Mouse (Mus musculus): ENCODE measurements around the gene Rhox3c. TPM values are rescaled to one million over a fixed set of nuclear protein-coding genes. Genes with fewer than 3 reads are reported as not detected.
"Not testable (repeated sequence)": the region's sequence is repeated elsewhere in the genome, so short reads cannot be mapped to it uniquely, and the experiment has no call there.

Rhox3c gene
- polyA plus RNA-seq (2015; fragmentation: Nextera tagmentation; extraction: Ambion mirVana): not detected in 2 replicates

DNA sequence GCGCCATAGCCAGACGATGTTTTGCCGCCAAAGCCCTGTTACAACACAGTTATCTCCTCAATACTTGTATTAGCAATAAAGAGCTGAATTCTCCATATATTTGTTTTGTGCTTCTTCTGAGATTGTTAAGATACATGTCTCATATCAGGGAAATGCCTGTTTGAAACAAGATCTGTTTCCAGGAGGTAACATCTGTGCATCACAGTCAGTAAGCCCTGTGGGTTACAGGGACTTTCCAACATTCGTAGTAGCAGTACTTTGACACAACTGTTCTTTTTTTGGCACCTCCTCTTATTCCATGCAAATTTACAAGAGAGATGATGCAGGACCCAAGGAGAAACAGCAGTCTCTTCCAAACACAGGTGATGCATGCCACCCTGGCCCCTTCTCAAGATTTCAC, at the start of gene Rhox3c:
Rhox3c (plus strand) TSS at position 301 of the 400 bp plus-strand sequence.
- not testable (repeated sequence) for H3K27ac ChIP-seq; H3K9ac ChIP-seq; H3K9me3 ChIP-seq (replicated peaks); H3K36me3 ChIP-seq; H3K4me3 ChIP-seq; H3K4me1 ChIP-seq (replicated peaks); H3K27me3 ChIP-seq; ATAC-seq (replicated peaks; ENCODE audit: insufficient number of reproducible peaks, insufficient read depth, low FRiP score, low read depth); H3K4me2 ChIP-seq
- 82% methylated on average over 3 of the region's 4 CpGs for WGBS

DNA sequence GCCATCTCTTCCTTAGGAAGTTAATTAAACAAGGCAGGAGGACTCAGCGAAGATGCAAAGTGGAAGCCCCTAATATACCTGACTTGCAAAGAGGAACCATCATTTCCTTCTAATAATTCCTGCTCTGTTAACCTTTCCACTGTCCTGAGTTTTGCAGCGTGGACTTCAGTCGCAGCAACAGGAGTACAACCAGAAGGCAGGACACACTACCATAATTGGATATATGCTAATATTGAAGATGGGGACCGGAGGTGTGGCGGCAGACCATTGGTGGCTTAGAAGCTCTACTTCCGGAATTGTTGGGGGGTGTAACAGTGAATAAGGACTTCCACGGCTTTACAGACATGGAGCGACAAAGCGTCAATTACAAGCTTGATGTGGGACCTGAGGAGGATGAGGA, 46.6 kb upstream of the Rhox3c start, which contains the start of gene Rhox2b:
Rhox2b (plus strand) TSS at position 301 of the 400 bp plus-strand sequence.
- not testable (repeated sequence) for H3K36me3 ChIP-seq; H3K9ac ChIP-seq; H3K27me3 ChIP-seq; H3K4me1 ChIP-seq (replicated peaks); H3K27ac ChIP-seq; H3K4me3 ChIP-seq; H3K9me3 ChIP-seq (replicated peaks); ATAC-seq (replicated peaks; ENCODE audit: insufficient number of reproducible peaks, insufficient read depth, low FRiP score, low read depth); H3K4me2 ChIP-seq
- WGBS: no CpG with 5 or more reads among the region's 9 CpGs

DNA sequence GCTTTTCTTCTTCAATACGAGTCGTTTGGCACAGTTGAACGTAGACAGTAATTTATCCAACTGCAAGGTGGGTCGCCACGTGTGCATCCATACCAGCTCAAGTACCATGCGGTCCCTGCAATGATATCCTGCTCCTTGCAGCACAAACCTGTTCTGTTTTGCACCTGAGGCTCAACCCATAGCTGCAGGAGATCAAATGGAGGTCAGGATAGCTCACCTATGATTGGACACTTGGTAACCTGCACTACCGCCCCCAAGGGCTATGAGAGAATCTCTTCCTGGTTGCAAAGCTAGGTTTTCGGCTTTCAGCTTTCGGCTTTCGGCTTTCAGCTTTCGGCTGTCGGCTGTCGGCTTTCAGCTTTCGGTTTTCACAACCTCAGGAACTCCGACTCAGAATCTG, 26.2 kb upstream of the Rhox3c start, which contains the start of gene Rhox4b:
Rhox4b (plus strand) TSS at position 301 of the 400 bp plus-strand sequence.
- H3K4me3 ChIP-seq; H3K27ac ChIP-seq; ATAC-seq (replicated peaks; ENCODE audit: insufficient number of reproducible peaks, insufficient read depth, low FRiP score, low read depth); H3K4me2 ChIP-seq; H3K9ac ChIP-seq; H3K36me3 ChIP-seq; H3K4me1 ChIP-seq (replicated peaks); H3K27me3 ChIP-seq; H3K9me3 ChIP-seq (replicated peaks): not testable (repeated sequence)
- 82% methylated on average over 14 of the region's 15 CpGs for WGBS

DNA sequence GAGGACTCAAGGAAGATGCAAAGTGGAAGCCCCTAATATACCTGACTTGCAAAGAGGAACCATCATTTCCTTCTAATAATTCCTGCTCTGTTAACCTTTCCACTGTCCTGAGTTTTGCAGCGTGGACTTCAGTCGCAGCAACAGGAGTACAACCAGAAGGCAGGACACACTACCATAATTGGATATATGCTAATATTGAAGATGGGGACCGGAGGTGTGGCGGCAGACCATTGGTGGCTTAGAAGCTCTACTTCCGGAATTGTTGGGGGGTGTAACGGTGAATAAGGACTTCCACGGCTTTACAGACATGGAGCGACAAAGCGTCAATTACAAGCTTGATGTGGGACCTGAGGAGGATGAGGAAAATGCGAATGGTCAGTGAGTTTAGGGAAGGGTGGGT, 5.0 kb upstream of the Rhox3c start, which contains the start of gene Rhox2c:
Rhox2c (plus strand) TSS at position 301 of the 400 bp plus-strand sequence.
- H3K36me3 ChIP-seq; ATAC-seq (replicated peaks; ENCODE audit: insufficient number of reproducible peaks, insufficient read depth, low FRiP score, low read depth); H3K4me1 ChIP-seq (replicated peaks); H3K9me3 ChIP-seq (replicated peaks); H3K27ac ChIP-seq; H3K27me3 ChIP-seq; H3K4me2 ChIP-seq; H3K9ac ChIP-seq; H3K4me3 ChIP-seq: not testable (repeated sequence)
- WGBS: 95% methylated on average over 8 of the region's 10 CpGs

DNA sequence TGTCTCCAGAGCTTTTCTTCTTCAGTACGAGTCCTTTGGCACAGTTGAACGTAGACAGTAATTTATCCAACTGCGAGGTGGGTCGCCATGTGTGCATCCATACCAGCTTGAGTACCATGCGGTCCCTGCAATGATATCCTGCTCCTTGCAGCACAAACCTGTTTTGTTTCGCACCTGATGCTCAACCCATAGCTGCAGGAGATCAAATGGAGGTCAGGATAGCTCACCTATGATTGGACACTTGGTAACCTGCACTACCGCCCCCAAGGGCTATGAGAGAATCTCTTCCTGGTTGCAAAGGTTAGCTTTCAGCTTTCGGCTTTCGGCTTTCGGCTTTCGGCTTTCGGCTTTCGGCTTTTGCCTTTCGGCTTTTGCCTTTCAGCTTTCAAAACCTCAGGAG, 21.7 kb downstream of the Rhox3c start, which contains the start of gene Rhox4c:
Rhox4c (plus strand) TSS at position 301 of the 400 bp plus-strand sequence.
- not testable (repeated sequence) for H3K4me2 ChIP-seq; H3K27ac ChIP-seq; H3K9me3 ChIP-seq (replicated peaks); ATAC-seq (replicated peaks; ENCODE audit: insufficient number of reproducible peaks, insufficient read depth, low FRiP score, low read depth); H3K9ac ChIP-seq; H3K4me1 ChIP-seq (replicated peaks); H3K36me3 ChIP-seq; H3K4me3 ChIP-seq; H3K27me3 ChIP-seq
- 89% methylated on average over 14 of the region's 14 CpGs for WGBS

DNA sequence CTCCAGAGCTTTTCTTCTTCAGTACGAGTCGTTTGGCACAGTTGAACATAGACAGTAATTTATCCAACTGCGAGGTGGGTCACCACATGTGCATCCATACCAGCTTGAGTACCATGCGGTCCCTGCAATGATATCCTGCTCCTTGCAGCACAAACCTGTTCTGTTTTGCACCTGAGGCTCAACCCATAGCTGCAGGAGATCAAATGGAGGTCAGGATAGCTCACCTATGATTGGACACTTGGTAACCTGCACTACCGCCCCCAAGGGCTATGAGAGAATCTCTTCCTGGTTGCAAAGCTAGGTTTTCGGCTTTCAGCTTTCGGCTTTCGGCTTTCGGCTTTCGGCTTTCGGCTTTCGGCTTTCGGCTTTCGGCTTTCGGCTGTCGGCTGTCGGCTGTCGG, 55.7 kb downstream of the Rhox3c start, which contains the start of gene Rhox4d:
Rhox4d (plus strand) TSS at position 301 of the 400 bp plus-strand sequence.
- not testable (repeated sequence) for H3K9ac ChIP-seq; H3K9me3 ChIP-seq (replicated peaks); H3K27me3 ChIP-seq; H3K27ac ChIP-seq; H3K36me3 ChIP-seq; H3K4me1 ChIP-seq (replicated peaks); ATAC-seq (replicated peaks; ENCODE audit: insufficient number of reproducible peaks, insufficient read depth, low FRiP score, low read depth); H3K4me2 ChIP-seq; H3K4me3 ChIP-seq
- WGBS: 89% methylated on average over 16 of the region's 18 CpGs

Other genes with a start within 250 kb of the Rhox3c start
- not detected in 2 replicates for gene Gm9, start 247.5 kb upstream of the Rhox3c start, polyA plus RNA-seq (2015; fragmentation: Nextera tagmentation; extraction: Ambion mirVana)
- gene Rhox1, start 236.3 kb upstream of the Rhox3c start, polyA plus RNA-seq (2015; fragmentation: Nextera tagmentation; extraction: Ambion mirVana): not detected in 2 replicates
- gene Rhox2a, start 213.6 kb upstream of the Rhox3c start, polyA plus RNA-seq (2015; fragmentation: Nextera tagmentation; extraction: Ambion mirVana): not detected in 2 replicates
- not detected in 2 replicates for gene Rhox3a, start 208.7 kb upstream of the Rhox3c start, polyA plus RNA-seq (2015; fragmentation: Nextera tagmentation; extraction: Ambion mirVana)
- gene Rhox4a, start 193.2 kb upstream of the Rhox3c start, polyA plus RNA-seq (2015; fragmentation: Nextera tagmentation; extraction: Ambion mirVana): not detected in 2 replicates
- not detected in 2 replicates for gene Rhox3a2, start 78.6 kb upstream of the Rhox3c start, polyA plus RNA-seq (2015; fragmentation: Nextera tagmentation; extraction: Ambion mirVana)
- gene Rhox4a2, start 67.7 kb upstream of the Rhox3c start, polyA plus RNA-seq (2015; fragmentation: Nextera tagmentation; extraction: Ambion mirVana): 0.66 and 2.8 TPM in 2 replicates
- not detected in 2 replicates for gene Rhox2b, start 46.5 kb upstream of the Rhox3c start, polyA plus RNA-seq (2015; fragmentation: Nextera tagmentation; extraction: Ambion mirVana)
- 1.9 TPM in 1 of 2 replicates, not detected in the other for gene Rhox4b, start 26.1 kb upstream of the Rhox3c start, polyA plus RNA-seq (2015; fragmentation: Nextera tagmentation; extraction: Ambion mirVana)
- not detected in 2 replicates for gene Rhox2c, start 4.9 kb upstream of the Rhox3c start, polyA plus RNA-seq (2015; fragmentation: Nextera tagmentation; extraction: Ambion mirVana)
- not detected in 2 replicates for gene Rhox4c, start 21.8 kb downstream of the Rhox3c start, polyA plus RNA-seq (2015; fragmentation: Nextera tagmentation; extraction: Ambion mirVana)
- gene Rhox2d, start 34.8 kb downstream of the Rhox3c start, polyA plus RNA-seq (2015; fragmentation: Nextera tagmentation; extraction: Ambion mirVana): not detected in 2 replicates
- not detected in 2 replicates for gene Rhox4d, start 55.8 kb downstream of the Rhox3c start, polyA plus RNA-seq (2015; fragmentation: Nextera tagmentation; extraction: Ambion mirVana)
- gene Rhox2e, start 71.9 kb downstream of the Rhox3c start, polyA plus RNA-seq (2015; fragmentation: Nextera tagmentation; extraction: Ambion mirVana): not detected in 2 replicates
- not detected in 2 replicates for gene Rhox3e, start 83.4 kb downstream of the Rhox3c start, polyA plus RNA-seq (2015; fragmentation: Nextera tagmentation; extraction: Ambion mirVana)
- gene Rhox4e, start 98.8 kb downstream of the Rhox3c start, polyA plus RNA-seq (2015; fragmentation: Nextera tagmentation; extraction: Ambion mirVana): not detected in 2 replicates
- not detected in 2 replicates for gene Rhox2f, start 112.8 kb downstream of the Rhox3c start, polyA plus RNA-seq (2015; fragmentation: Nextera tagmentation; extraction: Ambion mirVana)
- gene Rhox3f, start 122.4 kb downstream of the Rhox3c start, polyA plus RNA-seq (2015; fragmentation: Nextera tagmentation; extraction: Ambion mirVana): not detected in 2 replicates
- gene Rhox4f, start 149.1 kb downstream of the Rhox3c start, polyA plus RNA-seq (2015; fragmentation: Nextera tagmentation; extraction: Ambion mirVana): not detected in 2 replicates
- gene Rhox3g, start 170.0 kb downstream of the Rhox3c start, polyA plus RNA-seq (2015; fragmentation: Nextera tagmentation; extraction: Ambion mirVana): not detected in 2 replicates
- not detected in 2 replicates for gene Rhox2g, start 184.9 kb downstream of the Rhox3c start, polyA plus RNA-seq (2015; fragmentation: Nextera tagmentation; extraction: Ambion mirVana)
- not detected in 2 replicates for gene Rhox4g, start 192.7 kb downstream of the Rhox3c start, polyA plus RNA-seq (2015; fragmentation: Nextera tagmentation; extraction: Ambion mirVana)
- not detected in 2 replicates for gene Rhox3h, start 210.2 kb downstream of the Rhox3c start, polyA plus RNA-seq (2015; fragmentation: Nextera tagmentation; extraction: Ambion mirVana)
- not detected in 2 replicates for gene Rhox2h, start 214.7 kb downstream of the Rhox3c start, polyA plus RNA-seq (2015; fragmentation: Nextera tagmentation; extraction: Ambion mirVana)